ENCODE assay signal across 12 mouse cellular contexts in the genomic region with DNA sequence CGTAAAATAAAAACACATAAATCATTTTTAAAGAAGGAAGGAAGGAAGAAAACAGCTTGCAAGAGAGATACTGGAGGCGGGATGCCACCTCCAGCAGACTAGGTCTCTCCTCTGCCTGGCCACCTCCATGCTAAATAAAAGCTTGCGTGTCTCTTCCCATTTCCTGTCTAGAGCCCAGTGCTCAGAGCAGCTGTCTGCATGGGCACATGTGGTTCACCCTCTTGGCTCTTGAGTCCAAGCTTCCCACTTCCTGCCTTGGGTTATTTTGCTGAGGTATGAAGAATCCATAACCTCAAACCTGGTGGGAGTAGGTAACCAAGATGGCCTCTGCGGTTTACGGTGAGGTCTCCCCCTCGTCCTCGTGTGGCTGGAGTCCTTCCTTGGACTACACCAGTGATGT.
"Had no signal": no experiment of that assay in that cellular context is flagged by ENCODE, and none has a peak within 500 bp of the region (broad histone marks: within the 10 kb centered on the region; RNA-seq: fewer than 3 reads in every experiment).

No protein-coding gene starts in this region.

- H3K27ac ChIP-seq: left cerebral cortex, adult 2 months; limb, embryonic 12.5 days; liver, embryonic 13.5 days; neural tube, embryonic 12.5 days had no signal

- H3K4me2 ChIP-seq: limb, embryonic 12.5 days; liver, embryonic 13.5 days; midbrain, embryonic 13.5 days; neural tube, embryonic 12.5 days had no signal

- H3K9me3 ChIP-seq: limb, embryonic 12.5 days; liver, embryonic 13.5 days; midbrain, embryonic 13.5 days; neural tube, embryonic 12.5 days had no signal

- H3K4me3 ChIP-seq: left cerebral cortex, adult 2 months; limb, embryonic 12.5 days; liver, embryonic 13.5 days; midbrain, embryonic 13.5 days; neural tube, embryonic 12.5 days had no signal

- DNase-seq: kidney, adult 8-10 months; kidney, postnatal 25 days; liver; liver, embryonic 13.5 days; lung, adult 18-20 months; spleen, adult 18-20 months; thymus, adult 2 months had no signal

- H3K27me3 ChIP-seq: limb, embryonic 12.5 days; liver, embryonic 13.5 days; neural tube, embryonic 12.5 days had no signal

- H3K9ac ChIP-seq: liver, embryonic 13.5 days; neural tube, embryonic 12.5 days had no signal

- ATAC-seq: intestine, postnatal 0 days; midbrain, embryonic 13.5 days had no signal

- H3K36me3 ChIP-seq: limb, embryonic 12.5 days; liver, embryonic 13.5 days; midbrain, embryonic 13.5 days; neural tube, embryonic 12.5 days had no signal
